12 mouse cellular contexts compared by ENCODE assay signal in genomic region chr11:11855061-11855672, GRCm38 (mm10). TPM values are rescaled to one million over a fixed set of nuclear protein-coding genes. Genes with fewer than 3 reads are reported as not detected.
A peak's percentile ranks its signal among the peaks of the same experiment; 100 is the strongest.
DNase-seq lines count a peak whose midpoint lies in the region; ATAC-seq and TF ChIP-seq lines count a peak whose summit lies in the region.
"Had no signal": no experiment of that assay in that cellular context is flagged by ENCODE, and none has a peak within 500 bp of the region (broad histone marks: within the 10 kb centered on the region; RNA-seq: fewer than 3 reads in every experiment).

No protein-coding gene starts in this region.

- no peak for TF ChIP-seq EP300 in stomach, postnatal 0 days (optimal IDR thresholded peaks at IDR 0.05)

- 42% methylated on average over 6 of the region's 6 CpGs for WGBS in heart, embryonic 10.5 days
- WGBS in stomach, embryonic 14.5 days: 24% methylated on average over 6 of the region's 6 CpGs
- 33% methylated on average over 6 of the region's 6 CpGs for WGBS in stomach, postnatal 0 days
- WGBS in limb, embryonic 11.5 days: 14% methylated on average over 6 of the region's 6 CpGs

- no peak for DNase-seq in heart, embryonic 10.5 days (ENCODE audit: low spot score)
- DNase-seq in heart, postnatal 10 days: no peak
- DNase-seq in stomach, postnatal 0 days (ENCODE audit: low spot score): no peak
- DNase-seq in limb, embryonic 11.5 days (ENCODE audit: low spot score): peak; percentile 74
- no peak for DNase-seq in MN1 (ENCODE audit: low spot score)
- DNase-seq in c-Kit-positive CD71-positive TER-119-positive erythroid progenitor cells, embryonic 14.5 days (ENCODE audit: low spot score): no peak
- DNase-seq: adrenal gland, postnatal 25 days; B cell, adult 2 months; kidney, postnatal 36 days had no signal

- no peak overlapping the region for H3K4me2 ChIP-seq in stomach, embryonic 14.5 days (replicated peaks; ENCODE audit: low read depth, low read length)
- H3K4me2 ChIP-seq in stomach, postnatal 0 days (replicated peaks; ENCODE audit: low read depth): no peak overlapping the region
- no peak overlapping the region for H3K4me2 ChIP-seq in limb, embryonic 11.5 days (ENCODE audit: low read depth, severe bottlenecking)

- intact Hi-C loops in heart, postnatal 10 days (cut with DNase I): no loop called here

- H3K9me3 ChIP-seq in heart, embryonic 10.5 days: peaks cover 3% of the 10 kb centered on the region; the same call in 1 of the 2 replicates
- H3K9me3 ChIP-seq in stomach, embryonic 14.5 days (ENCODE audit: control insufficient read depth, low read depth, low read length): no peaks in the 10 kb centered on the region
- H3K9me3 ChIP-seq in stomach, postnatal 0 days (ENCODE audit: control insufficient read depth, low read length): no peaks in the 10 kb centered on the region
- H3K9me3 ChIP-seq in limb, embryonic 11.5 days (ENCODE audit: control insufficient read depth, low read length): 0 out of 2 replicates have a peak, but pooled peaks cover 3% of the 10 kb centered on the region

- peaks cover 6% of the 10 kb centered on the region; the same call in 1 of the 2 replicates for H3K36me3 ChIP-seq in heart, embryonic 10.5 days
- H3K36me3 ChIP-seq in stomach, embryonic 14.5 days (ENCODE audit: control insufficient read depth, insufficient read depth, low read length): no peaks in the 10 kb centered on the region
- no peaks in the 10 kb centered on the region for H3K36me3 ChIP-seq in stomach, postnatal 0 days (ENCODE audit: control insufficient read depth, insufficient read depth, low read length)
- H3K36me3 ChIP-seq in limb, embryonic 11.5 days (ENCODE audit: control insufficient read depth, insufficient read depth, low read length): no peaks in the 10 kb centered on the region

- H3K27me3 ChIP-seq in heart, embryonic 10.5 days (ENCODE audit: insufficient read depth, poor library complexity, severe bottlenecking): no peaks in the 10 kb centered on the region
- H3K27me3 ChIP-seq in stomach, embryonic 14.5 days (ENCODE audit: control insufficient read depth, insufficient read depth, low read length): no peaks in the 10 kb centered on the region
- H3K27me3 ChIP-seq in stomach, postnatal 0 days (ENCODE audit: control insufficient read depth, insufficient read depth, low read length): no peaks in the 10 kb centered on the region
- no peaks in the 10 kb centered on the region for H3K27me3 ChIP-seq in limb, embryonic 11.5 days (ENCODE audit: control insufficient read depth, insufficient read depth, low read length)

- ATAC-seq in stomach, embryonic 14.5 days (ENCODE audit: insufficient number of reproducible peaks, insufficient read depth, low FRiP score, low read depth): no peak
- no peak for ATAC-seq in stomach, postnatal 0 days (ENCODE audit: low FRiP score, low TSS enrichment)
- ATAC-seq in limb, embryonic 11.5 days (ENCODE audit: insufficient number of reproducible peaks, low FRiP score, low TSS enrichment, low read depth): peak; percentile 82
- ATAC-seq in CD4-positive, CD25-positive, alpha-beta regulatory T cell, adult 4 months: no peak

- H3K9ac ChIP-seq in stomach, embryonic 14.5 days (replicated peaks; ENCODE audit: low read depth, low read length): no peak overlapping the region
- H3K9ac ChIP-seq in stomach, postnatal 0 days (ENCODE audit: low read length): no peak overlapping the region
- no peak overlapping the region for H3K9ac ChIP-seq in limb, embryonic 11.5 days (ENCODE audit: low read length)

- peaks cover 36% of the 10 kb centered on the region for H3K4me1 ChIP-seq in heart, embryonic 10.5 days
- peaks cover 34% of the 10 kb centered on the region for H3K4me1 ChIP-seq in stomach, embryonic 14.5 days (ENCODE audit: control insufficient read depth, insufficient read depth, low read length)
- no peaks in the 10 kb centered on the region for H3K4me1 ChIP-seq in stomach, postnatal 0 days (replicated peaks; ENCODE audit: control insufficient read depth, insufficient read depth)
- H3K4me1 ChIP-seq in limb, embryonic 11.5 days (ENCODE audit: control insufficient read depth, insufficient read depth, low read length): peaks cover 17% of the 10 kb centered on the region

- H3K4me3 ChIP-seq in heart, embryonic 10.5 days: no peak overlapping the region
- H3K4me3 ChIP-seq in stomach, embryonic 14.5 days (ENCODE audit: low read depth, low read length): no peak overlapping the region
- no peak overlapping the region for H3K4me3 ChIP-seq in stomach, postnatal 0 days (ENCODE audit: low read depth, low read length)
- H3K4me3 ChIP-seq in limb, embryonic 11.5 days (ENCODE audit: low read depth, low read length): no peak overlapping the region
- H3K4me3 ChIP-seq: erythroblast, embryonic 14.5 days had no signal

- TF ChIP-seq CTCF in stomach, postnatal 0 days (IDR thresholded peaks at IDR 0.05; ENCODE audit: low read depth): no peak

- H3K27ac ChIP-seq in heart, embryonic 10.5 days: peak overlapping the region; percentile 85
- peak overlapping the region; percentile 91 for H3K27ac ChIP-seq in stomach, embryonic 14.5 days (ENCODE audit: low read length)
- H3K27ac ChIP-seq in stomach, postnatal 0 days (replicated peaks): no peak overlapping the region; the same call in none of the 2 replicates
- peak overlapping the region; percentile 86 for H3K27ac ChIP-seq in limb, embryonic 11.5 days (replicated peaks; ENCODE audit: low read depth, low read length)

RNA-seq across cellular contexts. Expression of gene Ddc, which starts 42.8 kb away (rescaled TPM):
- 34.5 and 42.8 TPM in 2 replicates for polyA plus RNA-seq in heart, embryonic 10.5 days (2016; fragmentation: Nextera tagmentation; extraction: Ambion mirVana)
- total RNA-seq in heart, postnatal 10 days (2021): 10 to 100 TPM; 11.0 to 11.9 TPM
- 36.7 and 47.2 TPM in 2 replicates for polyA plus RNA-seq in stomach, embryonic 14.5 days (2014; fragmentation: Nextera tagmentation; extraction: Ambion mirVana)
- polyA plus RNA-seq in stomach, postnatal 0 days (2015; fragmentation: Nextera tagmentation; extraction: Ambion mirVana): 24.0 and 24.1 TPM in 2 replicates
- polyA plus RNA-seq in limb, embryonic 11.5 days (2014; fragmentation: Nextera tagmentation; extraction: Ambion mirVana): 9.2 and 10.2 TPM in 2 replicates
- 1 to 10 TPM; 5.1 to 5.2 TPM for polyA plus RNA-seq in CD4-positive, CD25-positive, alpha-beta regulatory T cell, adult 4 months (2017; shearing (Covaris generic))

RNA-seq across cellular contexts. Expression of gene Fignl1, which starts 46.4 kb away (rescaled TPM):
- polyA plus RNA-seq in heart, embryonic 10.5 days (2016; fragmentation: Nextera tagmentation; extraction: Ambion mirVana): 94.9 and 96.4 TPM in 2 replicates
- total RNA-seq in heart, postnatal 10 days (2021): 1 to 10 TPM; 5.6 to 6.7 TPM
- 52.6 and 56.5 TPM in 2 replicates for polyA plus RNA-seq in stomach, embryonic 14.5 days (2014; fragmentation: Nextera tagmentation; extraction: Ambion mirVana)
- polyA plus RNA-seq in stomach, postnatal 0 days (2015; fragmentation: Nextera tagmentation; extraction: Ambion mirVana): 9.5 and 10.5 TPM in 2 replicates
- 96.7 and 102 TPM in 2 replicates for polyA plus RNA-seq in limb, embryonic 11.5 days (2014; fragmentation: Nextera tagmentation; extraction: Ambion mirVana)
- 10 to 100 TPM in 1 of 2 experiments, 1 to 10 TPM in 1; 8.3 to 13.4 TPM for polyA plus RNA-seq in CD4-positive, CD25-positive, alpha-beta regulatory T cell, adult 4 months (2017; shearing (Covaris generic))
